Mouse (Mus musculus): Measurements from ENCODE around the gene Dnmt3a.

Gene Dnmt3a

DNA sequence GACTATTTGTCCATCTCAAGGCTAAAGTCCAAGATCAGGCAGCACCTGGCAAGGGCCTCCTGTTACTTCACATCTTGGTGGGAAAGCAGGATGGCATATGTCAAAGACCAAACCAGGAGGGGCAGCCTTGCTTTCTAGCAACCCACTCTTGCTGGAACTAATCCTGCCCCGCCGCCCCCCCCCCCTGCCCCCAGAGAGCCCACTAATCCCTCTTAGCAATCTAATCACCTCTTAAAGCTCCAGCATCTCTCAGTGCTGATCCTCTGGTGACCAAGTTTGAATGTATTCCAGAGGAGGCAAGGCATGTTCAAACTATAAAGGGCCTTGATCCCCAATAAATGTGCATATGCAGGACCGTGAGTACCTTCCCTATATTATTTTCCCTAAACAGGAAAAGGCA, 18.8 kb upstream of the Dnmt3a start:
- no peak for DNase-seq (ENCODE audit: low read depth)

- no peak for DNase-seq (ENCODE audit: low read depth)
These were observed 18.3 kb upstream of the Dnmt3a start for GRCm38 (mm10) chr12:3787541-3787940.

DNA sequence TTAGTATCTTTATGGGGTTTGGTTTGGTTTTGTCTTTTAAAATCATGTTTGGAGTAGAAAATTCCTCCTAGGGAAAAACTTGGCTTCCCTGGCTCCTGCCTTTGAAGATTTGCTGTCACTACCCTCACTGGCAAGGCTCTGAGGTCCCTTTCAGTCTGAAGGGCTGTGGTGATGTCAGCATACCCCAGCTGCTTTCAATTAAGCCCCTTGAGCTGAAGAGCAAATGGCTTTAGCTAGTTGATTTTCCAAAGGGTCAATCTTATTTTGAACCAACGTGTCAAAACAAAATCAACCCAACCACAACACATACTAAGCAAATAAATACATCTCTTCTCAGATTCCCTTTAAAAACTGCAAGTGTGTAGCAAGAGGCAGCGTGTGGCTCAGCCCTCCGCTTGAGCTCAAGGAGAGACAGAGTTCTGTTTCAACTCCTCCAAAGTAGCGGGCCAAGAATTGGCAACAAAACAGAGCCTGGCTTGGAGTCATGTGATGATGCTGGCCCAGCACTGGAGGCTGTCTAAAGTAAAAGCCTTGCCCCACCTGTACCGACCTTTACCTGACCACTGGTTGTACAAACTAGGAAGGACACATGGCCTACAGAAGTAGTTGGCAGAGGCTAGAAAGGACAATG, 17.3 kb upstream of the Dnmt3a start:
- DNase-seq (ENCODE audit: low read depth): no peak

DNA sequence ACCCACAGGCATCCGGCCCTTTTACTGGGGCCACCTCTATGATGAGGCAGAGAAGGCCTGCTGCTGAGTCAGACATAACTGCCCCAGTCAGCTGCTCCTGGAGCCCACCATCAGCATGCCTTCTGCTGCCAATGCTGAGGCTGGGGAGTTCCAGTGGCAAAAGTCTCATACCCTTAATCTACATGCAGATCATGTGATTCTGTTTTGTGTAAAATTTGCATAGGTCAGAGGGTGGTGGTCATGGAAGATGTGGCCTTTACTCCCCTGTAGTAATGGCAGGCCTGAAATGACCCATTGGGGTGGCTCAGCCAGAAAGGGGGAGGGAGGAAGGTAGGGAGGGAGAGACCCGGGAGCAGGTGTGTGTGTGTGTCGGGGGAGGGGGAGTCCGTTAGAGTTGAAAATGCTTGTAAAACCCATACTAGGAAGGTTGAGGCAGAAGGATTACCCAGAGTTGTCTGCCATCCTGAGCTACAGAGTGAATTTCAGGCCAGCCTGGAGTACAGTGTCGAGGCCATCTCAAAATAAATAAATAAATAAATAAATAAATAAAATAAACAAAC, 16.1 kb upstream of the Dnmt3a start:
- DNase-seq (ENCODE audit: low read depth): no peak

DNA sequence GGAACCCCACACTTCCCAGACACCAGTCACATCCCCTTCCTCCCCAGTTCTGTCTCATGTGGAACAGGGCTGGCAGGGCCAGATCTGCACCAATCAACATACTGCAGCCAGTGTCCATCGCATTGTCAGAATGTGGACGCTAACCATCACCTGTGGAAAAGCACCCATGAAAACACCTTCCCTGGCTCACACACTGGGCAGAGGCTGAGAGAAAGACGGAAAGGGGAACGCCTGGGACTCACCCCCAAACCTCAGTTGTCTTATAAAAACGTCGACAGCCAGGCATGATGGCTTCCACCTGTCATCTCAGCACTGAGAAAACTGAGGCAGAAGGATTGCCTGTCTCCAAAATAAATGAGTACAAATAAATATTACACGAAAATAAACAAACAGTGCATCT, 14.6 kb upstream of the Dnmt3a start:
- no peak for DNase-seq (ENCODE audit: low read depth)

DNA sequence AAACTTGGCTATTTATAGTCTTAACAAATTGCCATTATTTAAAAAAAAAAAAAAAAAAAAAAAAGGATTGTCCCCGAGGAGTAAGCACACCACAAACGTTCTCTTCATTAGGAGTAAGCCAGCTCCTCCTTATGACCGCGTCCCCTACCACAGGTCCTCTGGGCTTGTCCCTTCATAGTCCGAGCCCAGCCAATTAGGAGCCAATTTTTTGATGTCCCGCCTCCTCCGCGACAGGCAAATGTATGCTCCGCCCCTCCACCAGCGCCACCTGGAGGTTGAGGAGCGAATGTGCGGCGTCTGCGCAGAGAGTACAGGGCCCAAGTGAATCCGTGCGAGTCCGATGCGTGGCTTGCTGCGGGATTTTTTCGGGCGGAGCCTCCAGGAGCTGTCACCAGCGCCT, 14.1 kb upstream of the Dnmt3a start:
- DNase-seq (ENCODE audit: low read depth): peak; percentile 94

DNA sequence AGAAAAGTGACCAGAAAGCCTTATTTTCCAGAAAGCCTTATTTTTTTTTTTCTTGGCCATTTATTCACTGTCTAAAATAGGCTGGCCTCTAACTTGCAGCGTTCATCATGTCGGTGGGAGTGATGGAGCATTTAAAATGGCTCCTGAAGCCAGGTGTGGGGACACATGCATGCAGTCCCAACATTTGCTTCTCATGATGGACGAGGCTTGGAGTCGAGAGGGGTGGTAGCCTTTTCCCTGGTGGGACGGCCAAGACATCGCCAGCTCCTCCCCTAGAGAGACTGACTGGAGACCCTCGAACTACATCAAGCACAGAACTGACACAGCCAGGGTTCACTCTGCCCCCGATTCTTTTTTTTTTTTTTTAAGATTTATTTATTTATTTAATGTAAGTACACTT, 13.6 kb upstream of the Dnmt3a start:
- DNase-seq (ENCODE audit: low read depth): no peak

- no peak for DNase-seq (ENCODE audit: low read depth)
These were observed 10.2 kb upstream of the Dnmt3a start for GRCm38 (mm10) chr12:3795569-3795968.

- no peak for DNase-seq (ENCODE audit: low read depth)
These were observed 6.3 kb upstream of the Dnmt3a start for GRCm38 (mm10) chr12:3799551-3799950.

GRCm38 (mm10) chr12:3806271-3806684, 471 bp downstream of the Dnmt3a start:
- DNase-seq (ENCODE audit: low read depth): peak; percentile 47

GRCm38 (mm10) chr12:3806703-3807547, 1.1 kb downstream of the Dnmt3a start:
- peak; percentile 16 for DNase-seq (ENCODE audit: low read depth)

DNA sequence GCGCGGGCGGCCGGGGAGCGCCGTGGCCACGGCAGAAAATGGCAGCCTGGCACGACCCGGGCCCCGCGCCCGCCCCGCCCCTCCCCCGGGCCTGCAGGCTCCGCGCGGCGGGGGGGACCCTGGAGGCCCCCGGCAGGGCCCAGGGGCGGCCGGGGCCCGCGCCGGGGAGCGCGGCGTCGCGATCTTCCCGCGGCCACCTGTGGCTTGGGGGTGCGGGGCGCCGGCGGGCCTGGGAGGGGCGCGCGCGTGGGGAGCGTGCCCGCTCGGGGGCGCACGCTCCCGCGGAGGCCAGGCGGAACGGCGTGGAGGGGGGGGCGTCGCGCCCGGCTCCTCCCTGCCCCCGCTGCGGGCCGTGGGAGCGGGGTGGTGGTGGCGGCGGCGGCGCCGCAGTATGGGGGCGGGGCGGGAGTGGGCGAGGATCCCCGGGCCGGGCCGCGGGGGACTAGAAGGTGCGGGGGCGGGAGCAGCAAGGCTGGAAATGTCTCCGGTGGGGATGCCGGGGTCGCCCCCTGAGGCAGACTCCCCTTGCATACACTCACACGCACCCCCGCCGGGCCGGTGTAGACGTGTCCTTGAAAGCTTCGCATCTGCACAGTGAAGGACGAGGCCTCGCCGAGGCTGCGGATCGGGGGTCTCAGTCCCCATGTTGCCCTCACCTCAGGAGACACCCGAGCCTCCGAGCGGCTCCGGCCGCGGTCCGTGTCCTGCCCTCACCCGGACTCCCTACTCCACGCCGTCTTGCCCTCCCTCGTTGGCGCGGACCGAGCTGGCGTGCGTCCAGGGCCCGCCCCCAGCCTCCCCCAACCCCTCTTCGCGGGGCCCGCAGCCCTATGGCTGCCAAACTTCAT, 2.0 kb downstream of the Dnmt3a start:
- DNase-seq (ENCODE audit: low read depth): peak; percentile 12

- no peak for DNase-seq (ENCODE audit: low read depth)
These were observed 2.7 kb downstream of the Dnmt3a start for GRCm38 (mm10) chr12:3808396-3808981.

- DNase-seq (ENCODE audit: low read depth): no peak
These were observed 3.8 kb downstream of the Dnmt3a start for GRCm38 (mm10) chr12:3809520-3810180.

- DNase-seq (ENCODE audit: low read depth): no peak
These were observed 4.6 kb downstream of the Dnmt3a start for GRCm38 (mm10) chr12:3810455-3810854.

- DNase-seq (ENCODE audit: low read depth): no peak
These were observed 5.8 kb downstream of the Dnmt3a start for GRCm38 (mm10) chr12:3811596-3811995.

GRCm38 (mm10) chr12:3812251-3812650, 6.4 kb downstream of the Dnmt3a start:
- DNase-seq (ENCODE audit: low read depth): no peak

DNA sequence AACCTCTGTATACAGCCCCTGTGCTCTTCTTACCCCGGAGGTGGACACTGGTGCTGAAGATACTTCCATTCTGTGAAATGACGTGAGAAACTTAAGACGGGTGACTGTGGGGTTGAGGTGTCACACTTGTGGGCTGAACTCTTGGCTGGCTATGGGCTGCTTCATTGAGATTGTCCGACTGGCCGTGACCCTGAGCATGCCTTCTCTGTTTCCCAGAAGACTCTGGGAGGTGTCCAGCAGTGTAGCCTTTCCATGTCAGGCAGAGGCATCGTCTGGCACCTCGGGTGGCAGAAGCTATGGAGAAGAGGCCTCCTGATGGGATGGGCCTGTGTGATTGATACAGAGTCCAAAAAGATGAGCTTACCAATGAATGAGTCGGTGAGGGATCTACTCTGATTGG, 7.3 kb downstream of the Dnmt3a start:
- DNase-seq (ENCODE audit: low read depth): no peak

DNA sequence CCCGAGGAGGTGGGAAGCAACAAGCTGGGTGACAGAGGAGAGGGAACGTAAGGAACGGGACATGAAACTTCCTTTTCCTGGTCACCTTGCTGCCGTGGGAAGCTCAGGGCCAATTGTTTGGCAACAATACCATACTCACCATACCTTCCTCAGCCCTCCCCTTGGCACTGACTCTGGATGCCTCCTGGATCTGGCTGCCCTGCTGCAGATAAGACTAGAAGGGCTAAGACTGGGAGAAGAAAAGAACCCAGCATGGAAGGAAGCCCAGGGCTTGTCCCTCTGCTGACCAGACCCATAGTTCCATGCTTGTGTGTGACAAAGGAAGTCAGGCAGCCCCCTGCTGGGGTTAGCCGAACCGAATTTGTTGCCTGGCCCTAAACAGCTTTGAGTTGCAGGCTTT, 9.6 kb downstream of the Dnmt3a start:
- no peak for DNase-seq (ENCODE audit: low read depth)

- DNase-seq (ENCODE audit: low read depth): no peak
These were observed 11.2 kb downstream of the Dnmt3a start for GRCm38 (mm10) chr12:3817033-3817432.

- DNase-seq (ENCODE audit: low read depth): no peak
These were observed 11.8 kb downstream of the Dnmt3a start for GRCm38 (mm10) chr12:3817566-3817965.

Data from c-Kit-positive CD71-negative TER-119-negative erythroid progenitor cells, embryonic 14.5 days (primary cell).